Mouse (Mus musculus): ENCODE data around the gene Mob1a. TPM values are rescaled to one million over a fixed set of nuclear protein-coding genes. Genes with fewer than 3 reads are reported as not detected.
A peak's percentile ranks its signal among the peaks of the same experiment; 100 is the strongest.

The Mob1a gene
- polyA plus RNA-seq, 1 experiment from 2014 or later = 69.7 TPM

DNA sequence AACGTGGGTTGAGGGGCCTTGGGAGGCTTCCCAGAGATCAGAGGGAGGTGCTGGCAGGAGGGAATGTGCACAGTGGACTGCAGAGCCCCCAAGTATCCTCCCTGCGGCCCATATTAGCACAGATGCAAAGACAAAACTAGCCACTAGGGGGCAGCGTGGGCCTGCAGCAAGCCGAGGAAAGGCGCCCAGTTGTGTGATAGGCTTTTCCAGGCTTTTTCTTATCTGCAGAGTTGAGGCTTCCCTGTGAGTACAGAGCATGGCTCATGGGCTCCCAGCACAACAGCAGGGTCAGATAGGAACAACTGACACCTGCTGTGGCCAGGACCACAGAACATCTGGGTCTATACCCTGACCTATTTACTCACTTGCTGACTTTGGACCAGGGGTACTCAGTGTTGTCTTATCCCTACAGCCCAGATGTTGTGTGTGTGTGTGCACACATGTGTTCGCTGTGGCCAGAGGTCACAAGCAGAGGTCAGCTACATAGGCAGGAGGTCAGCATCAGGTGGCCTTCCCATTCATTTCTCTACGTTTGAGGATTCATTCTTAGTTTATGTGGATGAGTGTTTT lies 30.8 kb downstream of the Mob1a start:
- 22% methylated on average over 7 of the region's 7 CpGs for WGBS
- Histone ChIP-seq H3K9ac (ENCODE audit: low read length) (no peak overlapping the region), H3K27ac (replicated peaks; ENCODE audit: low read depth, low read length) (no peak overlapping the region), H3K27me3 (ENCODE audit: control insufficient read depth, insufficient read depth, low read length) (no peaks in the 10 kb centered on the region), H3K4me2 (ENCODE audit: low read depth, severe bottlenecking) (no peak overlapping the region), H3K4me1 (ENCODE audit: control insufficient read depth, insufficient read depth, low read length) (no peaks in the 10 kb centered on the region), H3K4me3 (ENCODE audit: low read depth, low read length) (no peak overlapping the region), H3K9me3 (ENCODE audit: control insufficient read depth, low read length) (no peaks in the 10 kb centered on the region), H3K36me3 (ENCODE audit: control insufficient read depth, insufficient read depth, low read length) (peaks cover 4% of the 10 kb centered on the region; the same call in 1 of the 2 replicates)
- ATAC-seq (ENCODE audit: insufficient number of reproducible peaks, low FRiP score, low TSS enrichment, low read depth) (peak; percentile 41; the same call in 1 of the 2 replicates), DNase-seq (ENCODE audit: low spot score) (peak; percentile 91)

DNA sequence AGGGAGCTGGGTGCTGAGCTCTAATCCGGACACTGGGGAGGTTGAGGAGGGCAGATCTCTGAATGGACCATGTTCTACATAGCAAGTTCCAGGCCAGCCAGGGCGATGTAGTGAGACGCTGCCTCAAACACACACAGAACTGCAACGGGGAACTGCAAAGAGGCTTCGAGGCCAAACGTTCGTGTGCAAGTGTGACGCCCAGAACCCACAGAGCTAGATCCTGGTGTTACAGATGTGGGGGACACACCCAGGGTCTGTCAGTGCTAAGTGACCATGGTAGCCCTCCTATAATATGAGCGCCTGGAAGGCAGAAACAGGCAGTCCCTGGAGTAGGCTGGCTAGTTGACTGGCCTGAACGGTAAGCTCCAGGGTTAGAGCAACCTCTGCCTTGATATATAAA lies 31.6 kb downstream of the Mob1a start:
- Histone ChIP-seq H3K9me3 (ENCODE audit: control insufficient read depth, low read length) (no peaks in the 10 kb centered on the region), H3K36me3 (ENCODE audit: control insufficient read depth, insufficient read depth, low read length) (peaks cover 4% of the 10 kb centered on the region; the same call in 1 of the 2 replicates), H3K9ac (ENCODE audit: low read length) (no peak overlapping the region), H3K4me3 (ENCODE audit: low read depth, low read length) (no peak overlapping the region), H3K4me1 (ENCODE audit: control insufficient read depth, insufficient read depth, low read length) (no peaks in the 10 kb centered on the region), H3K27me3 (ENCODE audit: control insufficient read depth, insufficient read depth, low read length) (no peaks in the 10 kb centered on the region), H3K4me2 (ENCODE audit: low read depth, severe bottlenecking) (no peak overlapping the region), H3K27ac (replicated peaks; ENCODE audit: low read depth, low read length) (no peak overlapping the region)
- DNase-seq (ENCODE audit: low spot score) = no peak
- WGBS = 89% methylated on average over 10 of the region's 10 CpGs
- no peak for ATAC-seq (ENCODE audit: insufficient number of reproducible peaks, low FRiP score, low TSS enrichment, low read depth)

GRCm38 (mm10) chr6:83361523-83362248 lies 35.9 kb downstream of the Mob1a start:
- no peaks in the 10 kb centered on the region for H3K27me3 ChIP-seq (ENCODE audit: control insufficient read depth, insufficient read depth, low read length)
- 82% methylated on average over 11 of the region's 11 CpGs for WGBS
- peaks cover 7% of the 10 kb centered on the region; the same call in 1 of the 2 replicates for H3K36me3 ChIP-seq (ENCODE audit: control insufficient read depth, insufficient read depth, low read length)
- no peak for ATAC-seq (ENCODE audit: insufficient number of reproducible peaks, low FRiP score, low TSS enrichment, low read depth)
- H3K9ac ChIP-seq (ENCODE audit: low read length) = no peak overlapping the region
- no peaks in the 10 kb centered on the region for H3K9me3 ChIP-seq (ENCODE audit: control insufficient read depth, low read length)
- no peak overlapping the region for H3K4me2 ChIP-seq (ENCODE audit: low read depth, severe bottlenecking)
- no peaks in the 10 kb centered on the region for H3K4me1 ChIP-seq (ENCODE audit: control insufficient read depth, insufficient read depth, low read length)
- no peak overlapping the region for H3K4me3 ChIP-seq (ENCODE audit: low read depth, low read length)
- no peak overlapping the region for H3K27ac ChIP-seq (replicated peaks; ENCODE audit: low read depth, low read length)
- no peak for DNase-seq (ENCODE audit: low spot score)

- 88% methylated on average over 12 of the region's 12 CpGs for WGBS
- H3K9me3 ChIP-seq (ENCODE audit: control insufficient read depth, low read length) = no peaks in the 10 kb centered on the region
- no peaks in the 10 kb centered on the region for H3K27me3 ChIP-seq (ENCODE audit: control insufficient read depth, insufficient read depth, low read length)
- no peak overlapping the region for H3K27ac ChIP-seq (replicated peaks; ENCODE audit: low read depth, low read length)
- DNase-seq (ENCODE audit: low spot score) = no peak
- H3K4me1 ChIP-seq (ENCODE audit: control insufficient read depth, insufficient read depth, low read length) = no peaks in the 10 kb centered on the region
- no peak overlapping the region for H3K4me3 ChIP-seq (ENCODE audit: low read depth, low read length)
- no peak overlapping the region for H3K4me2 ChIP-seq (ENCODE audit: low read depth, severe bottlenecking)
- H3K36me3 ChIP-seq (ENCODE audit: control insufficient read depth, insufficient read depth, low read length) = peaks cover 11% of the 10 kb centered on the region
- H3K9ac ChIP-seq (ENCODE audit: low read length) = no peak overlapping the region
- ATAC-seq (ENCODE audit: insufficient number of reproducible peaks, low FRiP score, low TSS enrichment, low read depth) = no peak
Observed at GRCm38 (mm10) chr6:83363075-83363474, 37.3 kb downstream of the Mob1a start.

DNA sequence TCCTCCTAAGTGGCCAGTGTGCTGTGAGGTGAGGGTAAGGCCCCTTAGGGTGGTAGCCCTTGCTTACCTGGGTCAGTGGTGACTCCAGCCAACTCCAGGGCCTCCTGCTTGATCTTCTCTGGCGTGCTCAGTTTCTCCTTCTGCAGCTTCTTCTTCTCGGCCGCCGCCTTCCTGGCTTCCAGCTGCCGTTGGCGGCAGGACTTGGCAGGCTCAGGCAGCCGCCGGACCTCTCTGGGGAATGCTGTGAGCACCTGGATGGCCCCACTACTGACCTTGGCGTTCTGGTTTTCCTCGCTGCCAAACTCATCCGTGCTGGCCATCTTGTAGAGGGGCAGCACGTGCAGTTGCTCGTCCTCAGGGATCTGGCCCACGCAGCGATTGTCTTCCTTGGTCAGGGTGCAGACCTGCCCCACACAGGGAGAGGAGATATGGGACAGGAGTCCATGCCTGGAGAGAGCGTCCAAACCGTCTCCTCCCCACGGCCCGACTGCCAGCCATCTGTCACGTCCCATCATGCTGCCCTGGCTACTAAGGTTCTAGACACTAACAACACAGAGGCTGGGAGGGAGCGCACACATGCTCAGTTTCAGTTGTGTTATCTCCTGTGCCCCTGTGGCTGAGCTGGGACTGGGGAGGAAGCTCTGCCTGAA lies 44.6 kb downstream of the Mob1a start:
- WGBS = 91% methylated on average over 21 of the region's 21 CpGs
- Histone ChIP-seq H3K4me3 (ENCODE audit: low read depth, low read length) (no peak overlapping the region), H3K9me3 (ENCODE audit: control insufficient read depth, low read length) (no peaks in the 10 kb centered on the region), H3K4me1 (ENCODE audit: control insufficient read depth, insufficient read depth, low read length) (no peaks in the 10 kb centered on the region), H3K9ac (ENCODE audit: low read length) (no peak overlapping the region), H3K27me3 (ENCODE audit: control insufficient read depth, insufficient read depth, low read length) (no peaks in the 10 kb centered on the region), H3K4me2 (ENCODE audit: low read depth, severe bottlenecking) (no peak overlapping the region), H3K36me3 (ENCODE audit: control insufficient read depth, insufficient read depth, low read length) (peaks cover 49% of the 10 kb centered on the region), H3K27ac (replicated peaks; ENCODE audit: low read depth, low read length) (no peak overlapping the region)
- DNase-seq (ENCODE audit: low spot score) (no peak), ATAC-seq (ENCODE audit: insufficient number of reproducible peaks, low FRiP score, low TSS enrichment, low read depth) (no peak)

- DNase-seq (ENCODE audit: low spot score) = no peak
- H3K27me3 ChIP-seq (ENCODE audit: control insufficient read depth, insufficient read depth, low read length) = no peaks in the 10 kb centered on the region
- no peak for ATAC-seq (ENCODE audit: insufficient number of reproducible peaks, low FRiP score, low TSS enrichment, low read depth)
- 87% methylated on average over 3 of the region's 3 CpGs for WGBS
- H3K36me3 ChIP-seq (ENCODE audit: control insufficient read depth, insufficient read depth, low read length) = peaks cover 54% of the 10 kb centered on the region
- H3K9ac ChIP-seq (ENCODE audit: low read length) = no peak overlapping the region
- no peak overlapping the region for H3K4me2 ChIP-seq (ENCODE audit: low read depth, severe bottlenecking)
- no peak overlapping the region for H3K4me3 ChIP-seq (ENCODE audit: low read depth, low read length)
- no peaks in the 10 kb centered on the region for H3K9me3 ChIP-seq (ENCODE audit: control insufficient read depth, low read length)
- H3K27ac ChIP-seq (replicated peaks; ENCODE audit: low read depth, low read length) = no peak overlapping the region
- no peaks in the 10 kb centered on the region for H3K4me1 ChIP-seq (ENCODE audit: control insufficient read depth, insufficient read depth, low read length)
Observed at GRCm38 (mm10) chr6:83371350-83371749, 45.5 kb downstream of the Mob1a start.

- H3K4me1 ChIP-seq (ENCODE audit: control insufficient read depth, insufficient read depth, low read length) = no peaks in the 10 kb centered on the region
- no peak overlapping the region for H3K27ac ChIP-seq (replicated peaks; ENCODE audit: low read depth, low read length)
- no peak overlapping the region for H3K9ac ChIP-seq (ENCODE audit: low read length)
- H3K9me3 ChIP-seq (ENCODE audit: control insufficient read depth, low read length) = no peaks in the 10 kb centered on the region
- ATAC-seq (ENCODE audit: insufficient number of reproducible peaks, low FRiP score, low TSS enrichment, low read depth) (no peak), DNase-seq (ENCODE audit: low spot score) (no peak)
- 90% methylated on average over 9 of the region's 9 CpGs for WGBS
- peaks cover 51% of the 10 kb centered on the region for H3K36me3 ChIP-seq (ENCODE audit: control insufficient read depth, insufficient read depth, low read length)
- no peak overlapping the region for H3K4me3 ChIP-seq (ENCODE audit: low read depth, low read length)
- H3K27me3 ChIP-seq (ENCODE audit: control insufficient read depth, insufficient read depth, low read length) = no peaks in the 10 kb centered on the region
- no peak overlapping the region for H3K4me2 ChIP-seq (ENCODE audit: low read depth, severe bottlenecking)
Observed at GRCm38 (mm10) chr6:83373704-83374300, 48.0 kb downstream of the Mob1a start.
